Mouse (Mus musculus): ENCODE results near the gene Cuedc1.

GRCm38 (mm10) chr11:88170606-88171005 is 72.7 kb downstream of the Cuedc1 start:
- no peak for TF ChIP-seq POLR2A (IDR thresholded peaks at IDR 0.05; ENCODE audit: borderline replicate concordance, extremely low read depth, insufficient read depth, insufficient read length, poor library complexity, severe bottlenecking)
- TF ChIP-seq CTCF (IDR thresholded peaks at IDR 0.05; ENCODE audit: borderline replicate concordance, extremely low read depth, insufficient read depth, insufficient read length), result no peak

Data from brain, embryonic 14.5 days (tissue).